Mouse (Mus musculus) cerebellum, postnatal 36 days (tissue): ENCODE data around the gene Ifnl3.

Experiments used
- DNase-seq, 2 experiments: peaks; one replicate each; pipeline ENCODE4 v3.0.0; 2021 to 2022; ENCODE audit warnings: mixed read lengths in 2 of 2

The Ifnl3 gene

GRCm38 (mm10) chr7:28547154-28547553, 24.5 kb downstream of the Ifnl3 start, which contains the start of gene Nccrp1:
Gene Nccrp1 (minus strand): TSS chr7:28547254.
- no peak for DNase-seq

DNA sequence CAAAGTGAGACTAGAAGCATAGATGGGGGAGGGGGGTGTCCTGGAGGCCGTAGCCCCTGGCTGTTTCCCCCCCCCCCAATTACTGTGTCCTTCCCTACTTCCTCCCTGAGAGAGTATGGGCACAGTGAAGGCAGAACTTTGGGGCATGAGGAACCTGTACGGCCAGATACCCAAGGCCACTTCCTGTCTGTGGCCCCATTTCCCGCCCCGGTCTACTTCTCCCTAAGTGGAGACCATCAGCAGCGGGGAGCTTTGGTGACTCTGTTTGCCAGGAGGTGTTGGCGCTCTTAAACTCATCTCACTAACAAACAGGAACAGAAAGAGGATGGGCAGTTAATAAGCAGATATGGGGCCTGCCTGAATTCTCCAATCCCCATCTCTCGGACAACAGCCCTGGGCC, 25.0 kb downstream of the Ifnl3 start:
- no peak for DNase-seq

- DNase-seq = no peak
Observed at GRCm38 (mm10) chr7:28553076-28553475, 30.4 kb downstream of the Ifnl3 start.

- no peak for DNase-seq
Observed at GRCm38 (mm10) chr7:28555939-28556535, 33.4 kb downstream of the Ifnl3 start.

DNA sequence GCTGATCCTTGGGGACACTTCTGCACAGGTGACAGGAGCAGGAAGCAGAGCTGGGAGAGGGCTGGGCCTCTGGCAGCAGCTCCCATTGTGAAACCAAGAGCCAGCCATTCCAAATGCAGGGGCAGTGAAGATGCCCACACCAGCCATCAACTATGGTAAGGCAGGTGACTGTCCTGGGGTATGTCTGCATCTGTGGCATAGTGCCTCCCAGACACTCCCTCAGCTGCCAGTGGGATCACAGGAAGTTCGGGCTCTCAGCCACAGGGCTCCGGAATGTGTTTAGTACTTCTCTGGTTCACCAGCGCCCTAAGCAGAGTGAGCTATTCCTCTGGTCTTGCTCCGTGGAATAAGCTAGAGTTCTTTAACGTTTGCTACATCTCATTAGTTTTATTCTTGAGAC, 34.4 kb downstream of the Ifnl3 start:
- no peak for DNase-seq

GRCm38 (mm10) chr7:28557708-28558107, 35.1 kb downstream of the Ifnl3 start:
- DNase-seq = no peak

GRCm38 (mm10) chr7:28558486-28558885, 35.9 kb downstream of the Ifnl3 start:
- DNase-seq = peak; percentile 39 to 40

DNA sequence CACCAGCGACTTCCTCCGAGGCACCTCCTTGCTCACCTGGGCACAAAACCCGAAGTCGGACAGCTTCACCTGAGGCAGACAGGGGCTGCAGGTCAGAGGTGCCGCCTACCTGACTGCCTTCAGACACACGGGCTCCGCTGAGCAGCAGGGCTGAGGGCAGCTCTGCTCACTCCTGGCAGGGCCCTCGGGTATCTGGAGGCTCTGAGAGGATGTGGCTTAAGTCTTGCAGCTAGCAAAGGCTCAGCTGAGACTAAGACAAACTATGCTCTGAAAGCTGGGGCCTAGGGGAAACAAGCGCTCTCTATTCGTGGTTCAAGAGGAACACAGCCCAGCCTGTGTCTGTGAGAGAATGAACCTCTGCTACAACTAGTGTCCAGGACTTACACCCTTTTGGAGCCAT, 38.2 kb downstream of the Ifnl3 start:
- DNase-seq = no peak

DNA sequence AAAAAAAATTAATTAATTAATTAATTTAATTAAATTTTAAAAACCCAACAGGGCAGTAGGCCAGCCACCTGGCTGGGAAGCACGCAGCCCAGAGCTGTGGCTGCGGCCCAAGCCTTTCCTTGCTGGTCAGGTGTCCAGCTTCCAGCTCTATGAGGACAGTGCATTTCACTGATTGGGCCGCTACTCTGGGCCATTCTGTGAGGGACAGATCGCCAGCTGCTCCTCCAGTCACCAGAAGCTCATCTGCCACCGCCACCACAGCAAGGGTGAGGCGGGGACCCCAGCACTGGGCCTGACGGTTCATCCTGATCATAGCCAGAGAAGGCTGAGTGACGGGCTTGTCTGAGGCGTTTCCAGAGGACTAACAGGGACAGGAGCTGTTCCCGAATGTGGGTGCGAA, 39.3 kb downstream of the Ifnl3 start:
- DNase-seq = peak; percentile 35 to 53

DNA sequence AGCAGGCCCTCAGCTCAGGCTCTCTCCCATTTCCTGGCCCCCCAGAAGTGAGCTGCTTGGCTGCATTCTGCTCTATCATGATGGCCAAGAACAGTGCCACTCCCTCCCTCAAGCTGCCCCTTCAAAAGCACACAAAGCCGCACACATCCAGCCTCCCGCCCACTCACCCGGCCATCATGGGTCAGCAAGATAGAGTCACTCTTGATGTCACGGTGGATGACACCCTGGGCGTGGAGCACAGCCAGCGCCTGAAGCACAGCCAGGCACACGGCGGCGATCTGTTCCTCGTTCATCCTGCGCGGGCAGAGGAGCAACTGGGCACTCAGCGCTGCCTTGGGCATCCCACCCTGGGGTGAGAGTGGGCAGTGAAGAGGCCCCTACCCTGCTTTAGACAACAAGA, 39.7 kb downstream of the Ifnl3 start:
- DNase-seq = peak; percentile 63 to 68

DNA sequence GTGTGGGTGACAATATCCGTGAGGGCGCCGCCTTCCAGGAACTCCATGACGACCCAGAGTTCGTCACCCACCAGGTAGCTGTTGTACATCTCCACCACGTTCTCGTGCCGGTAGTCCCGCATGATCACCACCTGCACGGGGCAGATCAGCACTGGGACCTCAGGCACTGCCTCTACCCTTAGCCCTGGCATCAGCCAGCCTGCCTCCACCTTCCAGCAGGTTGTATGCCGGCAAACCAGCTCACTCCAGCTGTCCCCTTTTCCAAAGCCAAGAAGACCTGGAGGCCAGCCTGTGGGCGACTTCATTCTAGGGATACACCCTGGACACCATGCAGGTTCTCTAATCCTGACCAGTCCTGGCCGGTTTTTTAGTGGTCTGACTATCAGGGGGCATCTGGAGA, 40.3 kb downstream of the Ifnl3 start:
- peak; percentile 41 to 48 for DNase-seq

DNA sequence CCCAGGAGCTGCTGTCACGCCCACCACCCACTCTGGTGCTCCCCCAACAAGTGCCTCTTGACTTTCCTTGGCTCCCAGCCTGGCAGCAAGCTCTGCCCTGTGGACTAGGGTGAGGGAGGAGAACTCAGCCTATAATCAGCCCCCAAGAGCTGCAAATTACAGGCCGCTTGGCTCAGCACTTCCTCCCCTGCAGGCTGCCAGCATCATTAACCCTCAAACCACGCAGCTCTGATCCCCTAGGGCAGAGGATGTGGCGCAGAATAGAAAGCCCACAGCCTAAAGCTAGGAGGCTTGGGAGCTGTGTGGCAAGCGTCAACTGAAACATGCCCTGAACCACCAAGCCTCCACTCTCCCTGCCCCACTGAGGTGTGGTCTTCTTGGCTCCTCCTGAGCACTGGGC, 42.8 kb downstream of the Ifnl3 start:
- DNase-seq = no peak

- no peak for DNase-seq
Observed at GRCm38 (mm10) chr7:28567539-28567938, 44.9 kb downstream of the Ifnl3 start.

GRCm38 (mm10) chr7:28568253-28568652, 45.6 kb downstream of the Ifnl3 start:
- peak; percentile 65 to 72 for DNase-seq

DNA sequence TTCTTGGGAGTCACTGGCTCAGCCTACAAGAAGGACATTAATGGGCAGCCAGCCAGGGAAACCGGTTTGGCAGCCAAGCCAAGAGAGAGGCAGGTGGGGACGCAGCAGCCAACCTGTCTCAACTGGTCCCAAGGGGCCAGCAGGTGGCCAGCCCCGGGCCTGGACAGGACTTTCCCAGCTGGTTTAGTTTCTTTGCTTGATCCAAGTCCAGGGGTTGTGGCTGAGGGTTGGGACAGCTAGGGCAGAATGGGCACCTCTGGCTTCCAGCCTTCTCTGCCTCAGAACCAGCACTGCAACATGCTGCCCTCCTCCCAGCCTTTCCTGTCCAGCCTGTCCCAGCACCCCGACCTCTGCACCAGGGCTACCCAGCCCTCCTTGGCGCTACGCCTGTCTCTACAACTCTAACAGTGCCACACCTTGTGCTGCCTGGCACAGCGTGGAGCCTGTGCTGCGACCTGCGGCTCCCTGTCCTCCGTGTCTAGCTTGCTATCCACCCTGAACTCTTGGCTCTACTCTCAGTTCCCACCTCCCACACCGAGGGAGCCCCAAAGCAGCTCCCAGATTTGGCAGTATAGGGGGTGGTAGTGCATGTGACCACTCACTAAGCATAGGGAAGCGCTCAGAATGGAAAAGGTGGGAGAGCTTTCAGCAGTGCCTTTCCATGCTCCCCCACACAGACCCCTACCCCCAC, 47.8 kb downstream of the Ifnl3 start:
- DNase-seq = peak; percentile 67 to 71

GRCm38 (mm10) chr7:28570982-28571682, 48.5 kb downstream of the Ifnl3 start:
- DNase-seq = no peak

GRCm38 (mm10) chr7:28572689-28573088, 50.1 kb downstream of the Ifnl3 start:
- no peak for DNase-seq

DNA sequence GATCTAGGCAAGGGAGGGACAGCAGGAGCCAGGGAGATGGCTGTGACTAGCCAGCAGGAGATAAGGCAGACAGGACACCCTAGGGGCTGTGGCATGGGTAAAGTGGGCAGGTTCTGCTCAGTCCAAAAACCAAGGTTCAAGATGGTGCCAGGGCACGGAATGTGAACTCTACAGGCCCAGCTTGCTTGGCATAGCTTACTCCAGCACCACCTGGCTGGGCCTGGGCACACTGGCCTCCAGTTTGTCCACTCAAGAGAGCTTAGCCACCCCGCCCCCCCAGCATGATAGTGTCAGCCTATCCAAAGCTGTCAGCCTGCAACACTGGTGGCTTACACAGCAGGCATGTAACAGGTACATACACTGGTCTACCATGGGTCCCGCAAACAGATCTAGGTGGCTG, 50.6 kb downstream of the Ifnl3 start:
- no peak for DNase-seq
